23 mouse cellular contexts compared by ENCODE assay signal in the genomic region with DNA sequence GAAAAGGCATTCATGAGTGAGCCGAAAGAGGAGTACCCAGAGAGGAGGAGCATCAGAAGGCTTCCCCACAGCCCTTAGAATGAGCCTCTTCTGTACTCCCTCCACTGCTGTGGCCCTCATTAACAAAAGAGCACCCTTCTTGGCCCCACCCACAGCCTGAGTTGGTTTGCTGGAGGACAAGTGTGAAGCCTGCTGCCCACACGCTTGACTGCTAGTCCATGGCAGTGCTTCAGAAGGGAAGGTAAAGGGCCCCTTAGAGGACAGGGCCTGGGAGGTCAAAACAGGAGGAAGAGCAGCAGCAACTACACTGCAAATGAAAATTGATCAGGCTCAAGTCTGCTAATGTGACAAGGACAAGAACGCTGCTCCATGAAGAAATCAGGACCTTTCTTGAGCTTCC. TPM values are rescaled to one million over a fixed set of nuclear protein-coding genes. Genes with fewer than 3 reads are reported as not detected.
DNase-seq lines count a peak whose midpoint lies in the region; ATAC-seq lines count a peak whose summit lies in the region.
"Had no signal": no experiment of that assay in that cellular context is flagged by ENCODE, and none has a peak within 500 bp of the region (broad histone marks: within the 10 kb centered on the region; RNA-seq: fewer than 3 reads in every experiment).

No protein-coding gene starts in this region.

- peaks cover 28% of the 10 kb centered on the region for H3K36me3 ChIP-seq in forebrain, embryonic 15.5 days
- H3K36me3 ChIP-seq in forebrain, embryonic 16.5 days (ENCODE audit: control insufficient read depth, insufficient read depth), result peaks cover 8% of the 10 kb centered on the region
- peaks cover 80% of the 10 kb centered on the region for H3K36me3 ChIP-seq in kidney, embryonic 15.5 days

- no peak overlapping the region for H3K4me2 ChIP-seq in forebrain, embryonic 15.5 days (replicated peaks)
- H3K4me2 ChIP-seq in forebrain, embryonic 16.5 days (ENCODE audit: low read length), result no peak overlapping the region
- no peak overlapping the region for H3K4me2 ChIP-seq in kidney, embryonic 15.5 days
- H3K4me2 ChIP-seq: embryonic facial prominence, embryonic 13.5 days; forebrain, embryonic 12.5 days; hindbrain, embryonic 13.5 days; limb, embryonic 13.5 days; liver, embryonic 11.5 days had no signal

- ATAC-seq in forebrain, embryonic 15.5 days (replicated peaks), result no peak
- no peak for ATAC-seq in forebrain, embryonic 16.5 days
- peak; percentile 95 for ATAC-seq in kidney, embryonic 15.5 days (replicated peaks; ENCODE audit: low FRiP score)
- ATAC-seq: intestine, postnatal 0 days had no signal

- 76% methylated on average over 3 of the region's 3 CpGs for WGBS in forebrain, embryonic 15.5 days
- WGBS in forebrain, embryonic 16.5 days, result 72% methylated on average over 3 of the region's 3 CpGs
- WGBS in kidney, embryonic 15.5 days, result 37% methylated on average over 3 of the region's 3 CpGs

- H3K27ac ChIP-seq in forebrain, embryonic 15.5 days (replicated peaks), result peak overlapping the region; percentile 16; the same call in 1 of the 2 replicates
- no peak overlapping the region; the same call in 1 of the 2 replicates for H3K27ac ChIP-seq in forebrain, embryonic 16.5 days (ENCODE audit: low read length)
- peak overlapping the region; percentile 67 for H3K27ac ChIP-seq in kidney, embryonic 15.5 days
- H3K27ac ChIP-seq: embryonic facial prominence, embryonic 13.5 days; forebrain, embryonic 12.5 days; heart, embryonic 10.5 days; hindbrain, embryonic 13.5 days; left cerebral cortex, adult 2 months; limb, embryonic 13.5 days had no signal

- no peaks in the 10 kb centered on the region for H3K27me3 ChIP-seq in forebrain, embryonic 15.5 days
- H3K27me3 ChIP-seq in forebrain, embryonic 16.5 days (replicated peaks; ENCODE audit: control insufficient read depth, insufficient read depth, low read length), result no peaks in the 10 kb centered on the region
- H3K27me3 ChIP-seq in kidney, embryonic 15.5 days, result no peaks in the 10 kb centered on the region
- H3K27me3 ChIP-seq: embryonic facial prominence, embryonic 13.5 days; forebrain, embryonic 12.5 days; hindbrain, embryonic 13.5 days; limb, embryonic 13.5 days had no signal

- H3K4me1 ChIP-seq in forebrain, embryonic 15.5 days, result peaks cover 2% of the 10 kb centered on the region; the same call in 1 of the 2 replicates
- no peaks in the 10 kb centered on the region for H3K4me1 ChIP-seq in forebrain, embryonic 16.5 days (replicated peaks; ENCODE audit: control insufficient read depth, insufficient read depth, low read length)
- peaks cover 14% of the 10 kb centered on the region for H3K4me1 ChIP-seq in kidney, embryonic 15.5 days
- H3K4me1 ChIP-seq: embryonic facial prominence, embryonic 13.5 days; forebrain, embryonic 12.5 days; heart, embryonic 10.5 days; limb, embryonic 13.5 days had no signal

- no peak overlapping the region for H3K4me3 ChIP-seq in forebrain, embryonic 15.5 days
- H3K4me3 ChIP-seq in forebrain, embryonic 16.5 days (replicated peaks; ENCODE audit: low read length), result no peak overlapping the region
- H3K4me3 ChIP-seq in kidney, embryonic 15.5 days (replicated peaks), result no peak overlapping the region
- H3K4me3 ChIP-seq: embryonic facial prominence, embryonic 13.5 days; forebrain, embryonic 12.5 days; heart, embryonic 10.5 days; hindbrain, embryonic 13.5 days; layer of hippocampus, adult 2 months; left cerebral cortex, adult 2 months; limb, embryonic 13.5 days had no signal

- no peak overlapping the region for H3K9ac ChIP-seq in forebrain, embryonic 15.5 days (replicated peaks)
- no peak overlapping the region for H3K9ac ChIP-seq in forebrain, embryonic 16.5 days (replicated peaks; ENCODE audit: low read depth, low read length)
- no peak overlapping the region for H3K9ac ChIP-seq in kidney, embryonic 15.5 days
- H3K9ac ChIP-seq: embryonic facial prominence, embryonic 13.5 days; forebrain, embryonic 12.5 days; hindbrain, embryonic 13.5 days; limb, embryonic 13.5 days had no signal

- no peak for DNase-seq in kidney, postnatal 14 days
- DNase-seq in lung, postnatal 36 days, result peak; percentile 20
- no peak for DNase-seq in lung, postnatal 25 days (ENCODE audit: low spot score)
- no peak for DNase-seq in urinary bladder, adult 2 months (ENCODE audit: low spot score)
- DNase-seq: adrenal gland, postnatal 14 days; cerebellum, adult 11-12 months; cerebellum, adult 9-11 months; gastrocnemius, postnatal 14 days; heart, postnatal 36 days; spleen, adult 18-20 months; thymus, postnatal 14 days had no signal

- H3K9me3 ChIP-seq in forebrain, embryonic 15.5 days, result no peaks in the 10 kb centered on the region
- H3K9me3 ChIP-seq in forebrain, embryonic 16.5 days (ENCODE audit: control insufficient read depth, low read length), result no peaks in the 10 kb centered on the region
- H3K9me3 ChIP-seq in kidney, embryonic 15.5 days (replicated peaks), result no peaks in the 10 kb centered on the region
- H3K9me3 ChIP-seq: embryonic facial prominence, embryonic 13.5 days; forebrain, embryonic 12.5 days; heart, embryonic 10.5 days; hindbrain, embryonic 13.5 days; limb, embryonic 13.5 days had no signal

RNA-seq across cellular contexts. Expression of a gene that starts 56.6 kb away (rescaled TPM):
- 11.6 and 12.5 TPM in 2 replicates for polyA plus RNA-seq in forebrain, embryonic 15.5 days (2015; fragmentation: Nextera tagmentation; extraction: Ambion mirVana)
- 10.9 and 12.5 TPM in 2 replicates for polyA plus RNA-seq in forebrain, embryonic 16.5 days (2015; fragmentation: Nextera tagmentation; extraction: Ambion mirVana)
- polyA plus RNA-seq in kidney, embryonic 15.5 days (2015; fragmentation: Nextera tagmentation; extraction: Ambion mirVana), result 18.7 and 21.2 TPM in 2 replicates
- polyA plus RNA-seq in urinary bladder, adult 2 months (2012; rRNA removed), result 5.7 and 8.0 TPM in 2 replicates
